Mouse (Mus musculus) megakaryocyte, embryonic 14.5 days (primary cell): ENCODE results near the gene Slc3a2. TPM values are rescaled to one million over a fixed set of nuclear protein-coding genes. Genes with fewer than 3 reads are reported as not detected.
A peak's percentile ranks its signal among the peaks of the same experiment; 100 is the strongest.
"Not testable (repeated sequence)": the region's sequence is repeated elsewhere in the genome, so short reads cannot be mapped to it uniquely, and the experiment has no call there.

Experiments used
- H3K27me3 ChIP-seq: replicated peaks from 2 replicates; pipeline ENCODE3; 2012; ENCODE audit warnings: inconsistent platforms
- H3K36me3 ChIP-seq: replicated peaks from 2 replicates; pipeline ENCODE3; 2012; ENCODE audit warnings: low read length, inconsistent platforms, mixed read lengths
- H3K4me1 ChIP-seq: 2 replicates; pipeline ENCODE4 v1.6.1; 2012; ENCODE audit warnings: inconsistent platforms
- H3K4me3 ChIP-seq: replicated peaks from 2 replicates; pipeline ENCODE3; 2012; ENCODE audit warnings: moderate library complexity, mild to moderate bottlenecking, inconsistent platforms
- H3K9me3 ChIP-seq: 2 replicates; pipeline ENCODE4 v1.6.1; 2012; ENCODE audit warnings: inconsistent platforms
- FLI1 ChIP-seq: IDR thresholded peaks from 2 replicates; pipeline ENCODE4 v1.6.1; 2012; ENCODE audit warnings: low read length, inconsistent platforms, mixed read lengths
- GATA1 ChIP-seq: IDR thresholded peaks from 3 replicates; pipeline ENCODE4 v1.6.1; 2012; ENCODE audit warnings: mixed read lengths, low read length, inconsistent platforms, borderline replicate concordance
- polyA plus RNA-seq: library from polyadenylated mRNA; stranded (reverse); fragments of >175 nt; gene quantifications from 2 replicates; pipeline ENCODE4 v1.2.3, GENCODE M21; 2012; ENCODE audit warnings: low replicate concordance; ENCODE audit not compliant: insufficient read depth

Gene Slc3a2
- polyA plus RNA-seq, 1 experiment = 161 TPM

DNA sequence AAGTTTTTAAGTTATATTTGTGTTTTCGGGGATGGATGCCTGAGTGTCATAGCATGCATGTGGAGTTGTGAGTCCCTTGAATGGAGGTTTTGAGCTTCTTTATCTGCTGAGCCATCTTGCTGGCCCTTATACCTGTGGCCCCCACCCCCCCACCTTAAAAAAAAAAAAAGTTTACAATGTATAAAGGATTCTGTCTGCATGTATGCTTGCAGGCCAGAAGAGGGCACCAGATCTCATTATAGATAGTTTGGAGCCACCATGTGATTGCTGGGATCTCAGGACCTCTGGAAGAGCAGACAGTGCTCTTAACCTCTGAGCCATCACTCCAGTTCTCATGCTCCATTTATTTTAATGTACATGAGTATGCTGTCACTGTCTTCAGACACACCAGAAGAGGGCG, 24.2 kb upstream of the Slc3a2 start:
- TF ChIP-seq FLI1 (no peak), GATA1 (no peak)
- H3K4me3 ChIP-seq = no peak overlapping the region
- H3K36me3 ChIP-seq = peaks cover 95% of the 10 kb centered on the region
- H3K27me3 ChIP-seq = no peaks in the 10 kb centered on the region
- peaks cover 20% of the 10 kb centered on the region for H3K4me1 ChIP-seq
- no peaks in the 10 kb centered on the region for H3K9me3 ChIP-seq

DNA sequence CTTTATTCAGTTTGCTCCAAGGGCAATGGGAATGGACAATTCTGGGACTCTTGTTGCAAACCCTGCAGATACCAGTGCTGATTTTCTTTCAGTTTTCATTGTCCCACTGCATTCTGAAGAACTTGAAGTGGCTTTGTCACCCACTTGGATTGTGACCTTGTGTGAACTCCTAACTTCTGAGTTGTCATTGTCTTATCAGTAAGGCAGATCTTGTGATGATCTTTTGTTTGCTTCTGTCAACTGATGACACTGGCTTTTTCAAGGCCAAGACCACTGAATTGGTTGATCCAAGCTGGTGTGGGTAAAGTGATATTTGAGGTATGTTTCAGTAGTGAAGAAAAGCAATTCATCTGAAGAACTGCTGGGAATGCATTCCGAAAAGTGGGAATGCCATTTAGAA, 22.2 kb upstream of the Slc3a2 start:
- no peak for TF ChIP-seq FLI1
- TF ChIP-seq GATA1 = peak; percentile 36; the same call in 1 of the 3 replicates
- H3K4me1 ChIP-seq = peaks cover 30% of the 10 kb centered on the region
- H3K4me3 ChIP-seq = no peak overlapping the region
- H3K27me3 ChIP-seq = no peaks in the 10 kb centered on the region
- no peaks in the 10 kb centered on the region for H3K9me3 ChIP-seq
- H3K36me3 ChIP-seq = peaks cover 82% of the 10 kb centered on the region

GRCm38 (mm10) chr19:8742176-8742575, 19.0 kb upstream of the Slc3a2 start:
- H3K36me3 ChIP-seq = peaks cover 82% of the 10 kb centered on the region
- H3K4me1 ChIP-seq = peaks cover 41% of the 10 kb centered on the region
- H3K4me3 ChIP-seq = peak overlapping the region; percentile 99
- no peaks in the 10 kb centered on the region for H3K27me3 ChIP-seq
- no peaks in the 10 kb centered on the region for H3K9me3 ChIP-seq
- no peak for TF ChIP-seq FLI1
- TF ChIP-seq GATA1 = no peak

DNA sequence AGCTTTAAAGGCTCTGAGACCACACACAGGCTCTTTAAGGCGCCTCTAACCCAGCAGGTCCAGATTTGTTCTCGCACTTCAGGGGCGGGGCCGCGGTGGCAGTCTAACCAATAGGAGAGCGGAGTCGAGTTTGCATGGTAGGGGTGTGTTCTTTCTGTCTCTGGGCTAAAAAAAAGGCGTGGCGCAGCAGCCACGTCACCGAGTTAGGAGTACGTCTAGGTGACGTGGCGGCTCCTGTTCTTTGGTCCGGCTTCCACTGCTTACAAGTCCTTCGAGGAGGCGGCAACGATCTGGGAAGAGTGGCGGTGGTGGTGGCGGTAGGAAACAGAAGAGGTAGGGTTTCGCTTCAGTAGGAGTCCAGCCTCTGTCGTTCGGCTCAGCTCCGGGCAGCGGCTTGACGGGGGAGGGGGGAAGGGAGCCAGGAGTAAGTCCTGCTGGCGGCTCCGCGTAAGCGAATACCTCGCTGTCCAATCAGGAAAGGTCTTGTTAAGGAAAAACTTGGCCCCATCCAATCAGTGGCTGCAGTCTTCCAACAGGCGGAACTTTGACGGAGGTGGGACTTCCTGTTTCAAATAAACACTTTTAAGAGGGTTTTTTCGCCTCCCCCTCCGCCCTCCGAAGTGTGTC, 18.2 kb upstream of the Slc3a2 start, which contains the start of gene Stx5a:
TSS of gene Stx5a (plus strand) at position 171 of the 627 bp plus-strand sequence.
- H3K9me3 ChIP-seq = no peaks in the 10 kb centered on the region
- TF ChIP-seq GATA1 (no peak), FLI1 (no peak)
- H3K27me3 ChIP-seq = no peaks in the 10 kb centered on the region
- peaks cover 46% of the 10 kb centered on the region for H3K4me1 ChIP-seq
- H3K4me3 ChIP-seq = peak within 1 kb of the TSS; percentile 99
- H3K36me3 ChIP-seq = peaks cover 77% of the 10 kb centered on the region

DNA sequence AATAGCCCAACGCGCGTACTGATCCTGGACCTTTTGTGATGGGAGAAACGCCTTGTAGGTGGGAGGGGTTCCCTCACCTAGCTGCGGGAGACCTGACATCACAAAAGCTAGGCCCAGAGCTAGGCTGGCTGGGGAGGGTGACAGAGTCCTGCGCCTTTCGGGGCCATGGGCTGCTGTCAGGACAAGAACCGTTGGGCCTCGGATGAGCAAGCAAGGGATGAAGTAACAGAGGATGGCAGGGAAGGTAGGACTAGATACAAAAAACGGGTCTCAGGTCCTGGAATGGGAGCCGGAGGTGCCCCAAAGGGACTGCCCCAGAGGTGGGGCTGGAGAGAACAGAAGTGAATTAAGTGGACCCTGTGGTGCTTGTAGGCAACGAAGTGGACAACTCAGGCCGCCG, 17.4 kb upstream of the Slc3a2 start, which contains the start of gene 1700092M07Rik:
TSS of gene 1700092M07Rik (plus strand) at position 116 of the 400 bp plus-strand sequence.
- Histone ChIP-seq H3K27me3 (no peaks in the 10 kb centered on the region), H3K9me3 (no peaks in the 10 kb centered on the region), H3K4me3 (peak within 1 kb of the TSS; percentile 99), H3K4me1 (peaks cover 49% of the 10 kb centered on the region), H3K36me3 (peaks cover 70% of the 10 kb centered on the region)
- TF ChIP-seq GATA1 (no peak), FLI1 (no peak)

DNA sequence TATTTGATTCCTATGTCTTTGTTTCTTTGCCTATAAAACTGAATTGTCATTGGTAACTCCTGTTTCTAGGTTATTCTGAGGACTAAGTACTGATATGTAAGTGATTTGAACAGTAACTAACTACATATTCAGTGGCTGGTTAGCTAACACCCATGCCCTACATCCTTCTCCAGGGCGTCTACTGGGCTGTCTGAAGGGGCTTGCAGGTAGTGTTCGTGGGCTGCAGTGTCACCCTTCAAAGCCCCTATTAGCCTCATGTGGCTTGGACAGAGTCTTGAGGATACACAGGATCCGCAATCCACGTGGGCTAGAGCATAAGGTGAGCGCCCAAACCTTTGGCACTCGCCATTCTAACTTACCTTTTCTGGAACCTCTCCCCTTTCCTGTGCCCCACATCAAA, 16.5 kb upstream of the Slc3a2 start:
- H3K36me3 ChIP-seq = peaks cover 60% of the 10 kb centered on the region

DNA sequence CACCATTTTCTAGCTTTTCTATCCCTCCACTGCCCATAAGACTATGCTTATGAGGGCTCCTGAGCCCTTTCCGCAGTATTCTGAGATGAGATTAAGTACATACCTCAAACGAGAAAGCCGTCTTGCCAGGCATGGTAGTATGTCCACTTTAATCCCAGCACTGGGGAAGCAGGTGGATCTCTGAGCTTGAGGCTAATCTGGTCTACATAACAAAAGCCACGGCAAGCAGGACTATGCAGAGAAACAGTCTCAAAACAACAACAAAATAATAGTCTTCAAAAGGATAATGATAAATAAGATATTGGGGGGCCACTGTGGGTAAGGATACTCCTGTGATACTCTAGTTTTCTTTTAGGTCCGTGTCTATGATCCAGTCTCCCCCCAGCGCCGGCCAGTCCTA, 15.7 kb upstream of the Slc3a2 start:
- TF ChIP-seq GATA1 (no peak), FLI1 (no peak)
- H3K27me3 ChIP-seq = no peaks in the 10 kb centered on the region
- H3K9me3 ChIP-seq = no peaks in the 10 kb centered on the region
- peaks cover 54% of the 10 kb centered on the region for H3K36me3 ChIP-seq
- peaks cover 54% of the 10 kb centered on the region for H3K4me1 ChIP-seq
- H3K4me3 ChIP-seq = no peak overlapping the region

More for the DNA sequence above, 16.5 kb upstream of the Slc3a2 start:
- TF ChIP-seq GATA1 = no peak
- H3K4me1 ChIP-seq = peaks cover 50% of the 10 kb centered on the region
- H3K9me3 ChIP-seq = no peaks in the 10 kb centered on the region
- no peak overlapping the region for H3K4me3 ChIP-seq
- no peaks in the 10 kb centered on the region for H3K27me3 ChIP-seq

GRCm38 (mm10) chr19:8736160-8736467, 12.9 kb upstream of the Slc3a2 start:
- peaks cover 40% of the 10 kb centered on the region for H3K36me3 ChIP-seq

DNA sequence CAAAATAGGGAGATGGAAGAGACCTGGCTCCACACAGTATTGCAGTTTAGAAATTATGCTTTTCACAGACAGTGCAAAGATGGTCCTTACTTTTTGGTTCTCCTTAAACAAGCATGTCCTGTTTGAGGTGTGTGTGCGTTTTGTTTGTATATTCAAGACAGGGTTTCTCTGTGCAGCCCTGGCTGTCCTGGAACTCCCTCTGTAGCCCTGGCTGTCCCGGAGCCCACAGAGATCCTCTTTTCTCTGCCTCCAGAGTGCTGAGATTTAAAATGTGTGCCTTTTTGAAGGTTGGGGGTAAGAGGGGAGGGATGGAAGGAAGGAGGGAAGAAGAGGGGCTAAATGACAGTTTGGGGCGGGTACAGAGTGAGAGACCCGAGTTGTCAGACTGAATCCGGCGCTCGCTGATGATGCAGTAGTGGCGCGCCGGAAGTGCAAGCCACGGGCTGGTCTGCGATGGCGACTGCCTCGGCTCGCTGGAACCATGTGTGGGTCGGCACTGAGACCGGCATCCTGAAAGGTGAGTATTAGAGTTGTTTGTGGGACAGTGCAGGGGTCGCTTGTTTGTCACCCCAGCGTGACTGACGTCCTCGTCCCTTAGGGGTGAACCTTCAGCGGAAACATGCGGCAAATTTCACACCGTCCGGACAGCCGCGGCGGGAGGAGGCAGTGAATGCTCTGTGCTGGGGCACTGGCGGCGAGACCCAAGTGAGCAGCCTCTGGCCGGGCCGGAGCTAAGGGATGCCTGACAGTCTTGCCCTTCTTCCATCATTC, 12.4 kb upstream of the Slc3a2 start, which contains the start of gene Wdr74:
TSS of gene Wdr74 (plus strand) at position 439 of the 771 bp plus-strand sequence.
- Histone ChIP-seq H3K27me3 (no peaks in the 10 kb centered on the region), H3K4me1 (peaks cover 36% of the 10 kb centered on the region), H3K9me3 (0 out of 2 replicates have a peak, but pooled peaks cover 4% of the 10 kb centered on the region), H3K4me3 (peak within 1 kb of the TSS; percentile 98), H3K36me3 (peaks cover 37% of the 10 kb centered on the region)
- TF ChIP-seq GATA1 = no peak
- no peak; the same call in 1 of the 2 replicates for TF ChIP-seq FLI1

More at GRCm38 (mm10) chr19:8736160-8736467, 12.9 kb upstream of the Slc3a2 start:
- Histone ChIP-seq H3K4me3 (peak overlapping the region; percentile 98), H3K27me3 (no peaks in the 10 kb centered on the region), H3K9me3 (0 out of 2 replicates have a peak, but pooled peaks cover 4% of the 10 kb centered on the region), H3K4me1 (peaks cover 41% of the 10 kb centered on the region)
- no peak for TF ChIP-seq GATA1
- TF ChIP-seq FLI1 = no peak

DNA sequence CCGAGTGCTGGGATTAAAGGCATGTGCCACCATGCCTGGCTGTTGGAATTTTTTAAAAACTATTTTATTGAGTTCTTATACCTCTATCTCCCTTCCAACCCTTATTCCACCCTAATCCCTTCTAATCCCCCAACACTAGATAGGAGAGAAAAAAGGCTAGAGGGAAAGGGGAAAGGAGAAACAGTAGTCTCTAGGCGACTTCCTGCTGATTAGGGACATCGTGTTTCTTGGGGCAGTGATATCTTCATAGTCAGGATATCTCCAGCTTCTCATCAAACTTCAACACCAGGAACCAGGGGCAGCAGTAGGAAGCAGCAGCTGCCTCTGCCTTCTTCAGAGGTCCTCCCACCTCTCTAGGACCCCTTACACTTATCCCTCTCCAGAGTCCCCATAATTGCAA, 11.2 kb upstream of the Slc3a2 start:
- no peaks in the 10 kb centered on the region for H3K27me3 ChIP-seq
- H3K4me1 ChIP-seq = peaks cover 29% of the 10 kb centered on the region
- H3K9me3 ChIP-seq = 0 out of 2 replicates have a peak, but pooled peaks cover 4% of the 10 kb centered on the region
- H3K4me3 ChIP-seq = peak overlapping the region; percentile 65
- TF ChIP-seq GATA1 = no peak
- TF ChIP-seq FLI1 = no peak
- H3K36me3 ChIP-seq = peaks cover 25% of the 10 kb centered on the region

GRCm38 (mm10) chr19:8728335-8729099, 5.3 kb upstream of the Slc3a2 start:
- H3K9me3 ChIP-seq, H3K27me3 ChIP-seq, H3K4me3 ChIP-seq: not testable (repeated sequence)
- Histone ChIP-seq H3K4me1 (peaks cover 18% of the 10 kb centered on the region), H3K36me3 (peaks cover 32% of the 10 kb centered on the region)
